Mouse (Mus musculus) bone marrow, adult 2 months (tissue): ENCODE measurements at regions not wholly inside any gene's neighbourhood (a gene's known extent, or its start where the extent isn't known, plus 50 kb on each side); places are given as distances from the start of the nearest gene placed in this dataset.

ENCODE experiments used
- H3K27ac ChIP-seq: fragments of 200-500 bp; 2 replicates; pipeline ENCODE4 v1.5.1; 2012; ENCODE audit warnings: low read depth, mild to moderate bottlenecking, control low read depth, inconsistent platforms, low read length; ENCODE audit not compliant: control insufficient read depth, poor library complexity, insufficient read depth
- H3K4me1 ChIP-seq: fragments of 200-500 bp; 2 replicates; pipeline ENCODE4 v1.6.1; 2011; ENCODE audit warnings: low read length; ENCODE audit not compliant: control insufficient read depth, insufficient read depth
- H3K4me3 ChIP-seq: fragments of 200-500 bp; replicated peaks from 2 replicates; pipeline ENCODE3; 2011; ENCODE audit warnings: mild to moderate bottlenecking, low read depth, low read length, control low read depth; ENCODE audit not compliant: control insufficient read depth
- CTCF ChIP-seq: fragments of 200-500 bp; IDR thresholded peaks from 2 replicates; pipeline ENCODE4 v1.5.1; 2011; ENCODE audit warnings: low read length, control low read depth; ENCODE audit not compliant: control insufficient read depth, insufficient read depth
- POLR2A ChIP-seq: fragments of 200-500 bp; IDR thresholded peaks from 2 replicates; pipeline ENCODE4 v1.6.1; 2011; ENCODE audit warnings: low read depth, mild to moderate bottlenecking, control low read depth, low read length, borderline replicate concordance; ENCODE audit not compliant: control insufficient read depth
- WGBS: fragments of 180-500 bp; shearing (Covaris S2); methylation state at CpG from one replicate; pipeline ENCODE4 v1.1.7; 2018; 5-methylcytosine and 5-hydroxymethylcytosine counted together

DNA sequence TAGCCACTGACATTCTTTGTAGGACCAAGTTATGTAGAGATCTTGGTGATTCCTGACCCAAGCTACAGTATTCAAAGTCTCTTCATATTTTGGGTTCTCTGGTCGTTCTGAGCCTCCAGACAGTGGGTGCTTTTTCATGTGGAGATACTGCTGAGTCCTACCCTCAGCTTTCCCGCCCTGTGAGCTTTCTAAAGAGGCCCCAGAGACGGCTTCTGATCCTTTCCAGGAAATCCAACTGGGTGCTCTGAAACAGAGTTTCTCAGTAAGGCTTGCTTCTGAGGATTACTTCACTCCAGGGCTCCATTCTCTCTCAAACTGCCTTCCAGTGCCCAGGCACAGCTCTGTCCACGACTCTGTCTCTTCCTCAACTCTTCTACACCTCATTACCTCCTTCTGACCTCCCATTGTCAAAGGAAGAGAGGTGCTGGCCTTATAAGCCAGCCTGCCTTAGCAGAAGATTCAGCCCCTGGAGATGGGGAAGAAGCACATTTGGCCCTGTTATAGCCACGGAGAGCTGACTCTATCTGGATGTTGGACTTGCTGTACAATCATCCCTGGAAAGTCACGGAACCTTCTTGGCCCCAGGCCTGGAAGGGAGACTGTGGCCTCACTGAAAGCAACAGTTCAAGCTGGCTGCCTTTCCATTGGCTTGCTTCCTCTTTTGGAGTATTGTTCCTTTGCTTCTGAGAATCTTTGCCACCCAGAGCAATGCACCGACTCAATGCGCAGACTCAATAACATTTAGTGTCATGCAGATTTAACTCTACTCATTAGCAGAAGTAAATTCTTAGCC, 1306.9 kb upstream of the A1bg start:
- TF ChIP-seq POLR2A = no peak
- H3K4me1 ChIP-seq = peaks cover under 1% of the 10 kb centered on the region; the same call in 1 of the 2 replicates
- H3K4me3 ChIP-seq = no peak overlapping the region
- WGBS = 80% methylated on average over 8 of the region's 8 CpGs
- no peak overlapping the region for H3K27ac ChIP-seq

DNA sequence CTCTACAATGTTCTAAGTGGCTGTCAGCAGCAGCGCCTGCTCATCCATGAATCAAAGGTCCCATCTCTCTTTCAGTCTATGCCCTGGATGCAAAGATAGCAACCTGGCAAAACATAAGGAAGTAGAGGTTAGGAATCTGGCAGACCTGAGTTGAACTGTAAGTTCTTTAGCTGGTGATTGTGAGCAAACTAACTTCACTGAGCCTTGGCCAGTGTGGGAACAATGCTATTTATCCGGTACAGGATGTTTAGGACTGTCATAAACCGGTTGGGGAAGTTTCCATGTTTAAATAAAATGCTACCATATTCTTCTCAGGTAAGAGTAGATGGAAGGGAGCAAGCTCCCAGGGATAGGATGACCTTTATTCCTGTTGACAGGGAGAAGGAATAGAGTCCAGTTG, 1306.2 kb upstream of the A1bg start:
- no peak for TF ChIP-seq CTCF
- no peak for TF ChIP-seq POLR2A
- H3K4me1 ChIP-seq = peaks cover 1% of the 10 kb centered on the region; the same call in 1 of the 2 replicates
- no peak overlapping the region for H3K4me3 ChIP-seq
- H3K27ac ChIP-seq = no peak overlapping the region
- 88% methylated on average over 3 of the region's 3 CpGs for WGBS

DNA sequence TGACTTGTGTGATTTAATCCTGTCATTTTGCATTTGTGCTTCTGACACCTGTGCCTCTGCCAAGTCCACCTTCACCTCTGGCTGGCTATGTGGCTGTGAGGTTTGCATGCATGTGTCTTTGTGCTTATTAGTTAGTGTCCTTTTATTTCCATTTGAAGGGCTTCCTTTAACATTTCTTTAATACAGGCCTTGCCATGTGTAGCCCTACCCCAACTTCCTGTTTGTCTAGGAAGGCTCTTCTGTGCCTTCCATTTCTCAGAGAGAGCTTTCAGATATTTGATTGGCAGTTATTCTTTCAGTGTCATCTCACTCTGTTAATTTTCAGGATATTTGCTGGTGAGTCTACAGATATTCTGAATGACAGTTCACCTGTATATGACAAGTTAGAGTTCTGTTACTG, 1302.0 kb upstream of the A1bg start:
- Histone ChIP-seq H3K27ac (no peak overlapping the region), H3K4me3 (no peak overlapping the region), H3K4me1 (peaks cover 3% of the 10 kb centered on the region; the same call in 1 of the 2 replicates)
- TF ChIP-seq CTCF = no peak
- no peak for TF ChIP-seq POLR2A

DNA sequence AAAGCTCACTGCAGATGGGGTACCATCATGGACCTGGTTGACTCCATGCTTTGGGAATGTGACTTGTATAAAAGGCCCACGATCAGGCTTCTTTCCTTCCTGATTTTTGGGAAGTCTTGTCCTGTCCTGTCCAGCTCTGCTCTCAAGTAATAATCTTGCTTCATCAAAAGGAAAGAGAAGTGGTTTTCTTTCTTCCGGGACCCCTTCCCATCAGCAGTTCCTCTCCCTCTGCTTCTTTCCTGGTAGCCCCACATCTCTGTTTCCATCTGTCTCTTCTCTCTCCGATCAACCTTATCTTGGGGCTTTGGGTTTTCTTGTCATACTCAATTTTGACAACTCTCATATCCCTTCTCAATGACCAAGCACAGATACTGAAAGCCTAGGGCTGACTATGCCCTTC, 1301.4 kb upstream of the A1bg start:
- 34% methylated on average over 3 of the region's 3 CpGs for WGBS
- Histone ChIP-seq H3K27ac (no peak overlapping the region), H3K4me3 (no peak overlapping the region), H3K4me1 (peaks cover 3% of the 10 kb centered on the region; the same call in 1 of the 2 replicates)
- TF ChIP-seq POLR2A = no peak
- TF ChIP-seq CTCF = no peak

DNA sequence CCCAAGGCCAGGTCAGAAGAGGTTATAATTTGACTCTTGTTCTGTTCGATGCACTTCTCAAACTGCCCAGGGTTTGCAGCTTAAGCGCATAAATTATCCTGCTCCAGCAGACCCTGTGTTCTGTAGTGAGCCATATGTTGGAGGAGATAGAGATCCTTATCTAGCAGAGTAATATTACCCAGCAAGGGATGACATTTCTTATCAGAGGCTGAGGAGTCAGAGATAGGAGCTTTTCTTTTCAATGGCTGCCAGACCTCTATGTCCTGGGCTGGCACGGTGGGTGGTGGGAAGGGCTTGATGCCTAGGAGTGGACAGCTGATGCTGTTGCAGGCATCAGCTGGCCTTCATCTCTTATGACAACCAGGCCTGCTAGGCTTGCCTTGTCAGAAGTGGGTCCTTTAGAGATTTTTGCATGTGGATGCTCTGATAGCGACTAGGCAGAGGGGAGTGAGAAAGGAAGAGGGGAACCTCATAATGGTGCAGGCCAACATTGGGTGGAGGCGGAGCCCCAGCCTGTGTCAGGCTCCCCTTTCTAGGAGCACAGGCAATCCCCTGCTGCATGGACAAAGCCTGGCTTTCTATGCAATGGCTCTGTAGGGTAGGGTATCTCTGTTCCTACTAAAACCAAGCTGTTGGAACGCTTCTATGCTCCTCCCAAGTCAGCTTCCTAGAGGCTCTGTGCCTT, 1300.5 kb upstream of the A1bg start:
- 69% methylated on average over 6 of the region's 6 CpGs for WGBS
- Histone ChIP-seq H3K4me3 (no peak overlapping the region), H3K4me1 (peaks cover 3% of the 10 kb centered on the region; the same call in 1 of the 2 replicates), H3K27ac (0 out of 2 replicates have a peak overlapping the region, but pooled peaks have one; percentile 3)
- TF ChIP-seq POLR2A (no peak), CTCF (no peak)

DNA sequence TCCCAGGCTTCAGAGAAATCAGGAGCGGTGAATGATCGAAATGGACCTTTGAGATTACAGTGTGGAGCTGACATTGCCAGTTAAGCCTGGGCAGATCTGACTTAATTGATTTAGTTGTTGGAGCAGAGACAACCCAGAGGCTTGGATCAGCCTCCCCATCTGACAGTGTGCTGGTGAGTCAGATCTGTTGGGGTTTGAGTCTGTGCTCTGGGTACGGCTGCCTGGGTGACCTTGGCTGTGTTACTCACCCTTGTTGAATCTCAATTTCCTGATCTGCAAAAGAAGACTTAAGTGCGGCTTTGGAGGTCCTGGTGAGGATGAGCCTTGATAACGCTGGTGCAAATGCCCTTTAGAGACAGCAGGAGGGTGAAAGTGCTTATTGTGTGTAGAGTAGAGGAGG, 1299.9 kb upstream of the A1bg start:
- TF ChIP-seq CTCF (no peak), POLR2A (no peak)
- peaks cover 3% of the 10 kb centered on the region; the same call in 1 of the 2 replicates for H3K4me1 ChIP-seq
- WGBS = 73% methylated on average over 5 of the region's 5 CpGs
- H3K4me3 ChIP-seq = no peak overlapping the region
- no peak overlapping the region for H3K27ac ChIP-seq

DNA sequence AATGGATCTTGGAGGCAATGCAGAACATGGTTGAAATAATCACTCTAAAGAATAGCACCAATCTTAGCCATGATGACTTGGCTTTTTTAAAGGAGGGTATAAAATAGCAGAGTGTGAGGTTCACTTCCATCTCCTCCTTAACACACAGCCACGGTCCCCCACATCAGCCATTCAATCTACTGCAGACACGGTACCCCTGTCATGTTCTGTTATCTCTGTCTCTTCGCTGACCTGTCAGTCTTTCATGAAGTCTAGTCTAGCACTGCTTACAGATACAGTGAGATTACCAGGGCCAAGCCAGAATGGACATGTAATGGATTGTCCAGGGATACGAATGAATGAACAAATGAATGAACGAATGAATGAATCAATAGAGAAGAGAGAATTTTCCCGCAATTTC, 1299.4 kb upstream of the A1bg start:
- no peak overlapping the region for H3K4me3 ChIP-seq
- WGBS = 61% methylated on average over 6 of the region's 6 CpGs
- H3K4me1 ChIP-seq = peaks cover 3% of the 10 kb centered on the region; the same call in 1 of the 2 replicates
- no peak overlapping the region for H3K27ac ChIP-seq
- no peak for TF ChIP-seq CTCF
- TF ChIP-seq POLR2A = no peak

DNA sequence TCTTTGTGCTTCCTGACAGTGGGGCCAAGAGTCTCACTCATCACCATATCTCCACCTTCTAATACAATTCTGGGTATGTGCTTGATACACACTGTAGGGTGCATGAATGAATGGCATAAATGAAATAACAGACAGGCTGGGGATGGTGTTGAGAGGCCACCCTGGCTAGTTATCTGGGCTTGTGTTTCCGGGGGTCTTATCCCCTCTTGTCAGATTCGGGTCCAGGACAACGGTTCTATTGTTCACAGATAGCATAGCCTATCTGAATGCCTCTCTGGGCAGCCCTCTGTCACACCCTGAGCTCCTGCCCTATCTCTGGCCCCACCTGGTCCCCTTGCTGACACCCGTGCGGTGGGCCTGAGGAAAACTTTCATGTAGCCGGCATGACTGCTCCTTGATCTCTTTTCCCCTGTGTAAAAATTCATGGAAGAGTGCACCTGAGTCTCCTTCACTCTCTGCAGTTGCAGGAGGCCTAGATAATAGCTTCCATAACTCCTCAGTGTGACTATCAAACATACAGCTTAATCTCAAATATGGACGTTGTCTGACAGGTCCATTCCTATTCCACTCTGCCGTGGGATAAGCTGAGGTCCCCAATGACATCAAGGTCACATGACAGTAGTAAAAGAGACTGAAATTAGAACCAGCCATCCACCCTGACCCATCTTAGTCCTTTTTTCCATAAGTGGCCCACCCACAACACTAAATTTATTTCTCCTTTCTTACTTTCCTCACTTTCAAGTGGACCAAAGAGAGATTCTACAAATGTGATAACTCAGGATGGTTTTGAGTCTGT, 1298.4 kb upstream of the A1bg start:
- TF ChIP-seq CTCF (no peak), POLR2A (no peak)
- Histone ChIP-seq H3K4me3 (no peak overlapping the region), H3K27ac (no peak overlapping the region), H3K4me1 (peaks cover 3% of the 10 kb centered on the region; the same call in 1 of the 2 replicates)
- 66% methylated on average over 8 of the region's 8 CpGs for WGBS
